Mouse (Mus musculus) ES-E14 (cell line): ENCODE results near the gene Gm11733. TPM values are rescaled to one million over a fixed set of nuclear protein-coding genes. Genes with fewer than 3 reads are reported as not detected.
A peak's percentile ranks its signal among the peaks of the same experiment; 100 is the strongest.

Experiments
- DNase-seq: peaks from one replicate; pipeline ENCODE4 v3.0.0-alpha.2; 2013; ENCODE audit warnings: low read depth, low spot score
- H3K27ac ChIP-seq: 2 replicates; pipeline ENCODE4 v1.5.1; 2012; ENCODE audit warnings: low read depth, mild to moderate bottlenecking, low read length, moderate library complexity, mixed read lengths; ENCODE audit not compliant: poor library complexity, insufficient read depth, severe bottlenecking
- H3K36me3 ChIP-seq: 2 replicates; pipeline ENCODE4 v1.6.1; 2012; ENCODE audit warnings: mild to moderate bottlenecking, low read length, moderate library complexity, mixed read lengths; ENCODE audit not compliant: control insufficient read depth, poor library complexity, insufficient read depth, severe bottlenecking
- H3K4me1 ChIP-seq, 2 experiments: fragments of 150-350 bp in 1 of 2; sonication (generic) in 1 of 2; 2 replicates each; pipeline ENCODE4 v1.6.1; 2012; ENCODE audit warnings: low read length in 2 of 2, mild to moderate bottlenecking in 1 of 2, mixed read lengths in 1 of 2; ENCODE audit not compliant: control insufficient read depth in 2 of 2, insufficient read depth in 2 of 2, poor library complexity in 1 of 2
- H3K4me3 ChIP-seq, 2 experiments: fragments of 150-350 bp in 1 of 2; sonication (generic) in 1 of 2; 2 replicates each; pipeline ENCODE4 v1.5.1; 2012; ENCODE audit warnings: low read length in 2 of 2, low read depth in 1 of 2, mild to moderate bottlenecking in 1 of 2, mixed read lengths in 1 of 2; ENCODE audit not compliant: insufficient read depth in 1 of 2, poor library complexity in 1 of 2, severe bottlenecking in 1 of 2
- H3K9ac ChIP-seq: 2 replicates; pipeline ENCODE4 v1.6.1; 2012; ENCODE audit warnings: low read depth, mild to moderate bottlenecking, low read length, mixed read lengths; ENCODE audit not compliant: poor library complexity, insufficient read depth, severe bottlenecking
- H3K9me3 ChIP-seq: fragments of 150-350 bp; sonication (generic); 2 replicates; pipeline ENCODE4 v1.6.1; 2012; ENCODE audit warnings: low read depth, mild to moderate bottlenecking, low read length; ENCODE audit not compliant: control insufficient read depth, insufficient read depth
- CHD2 ChIP-seq: IDR thresholded peaks from 2 replicates; pipeline ENCODE4 v1.6.1; 2014; ENCODE audit warnings: mild to moderate bottlenecking, low read depth, low read length, inconsistent platforms
- HCFC1 ChIP-seq: IDR thresholded peaks from 2 replicates; pipeline ENCODE4 v1.6.1; 2012; ENCODE audit warnings: low read length, inconsistent platforms, borderline replicate concordance; ENCODE audit not compliant: insufficient read depth
- MAFK ChIP-seq: IDR thresholded peaks from 2 replicates; pipeline ENCODE4 v1.6.1; 2014; ENCODE audit warnings: mild to moderate bottlenecking, low read depth, low read length, inconsistent platforms; ENCODE audit not compliant: insufficient read depth
- ZC3H11A ChIP-seq: IDR thresholded peaks from 2 replicates; pipeline ENCODE4 v1.6.1; 2012; ENCODE audit warnings: low read depth, mild to moderate bottlenecking, inconsistent platforms, low read length, borderline replicate concordance
- ZNF384 ChIP-seq: IDR thresholded peaks from 2 replicates; pipeline ENCODE4 v1.6.1; 2012; ENCODE audit warnings: low read depth, low read length, inconsistent platforms
- in situ Hi-C, 2 experiments: fragments of 600-800 bp; cut with MboI; formaldehyde crosslinking; loops; one replicate each; pipeline ENCODE4 v1.15.1; 2025; ENCODE audit warnings: low sequenced_read_pairs in 2 of 2, inconsistent platforms in 1 of 2; ENCODE audit not compliant: unreplicated experiment in 2 of 2
- total RNA-seq: library from RNA; depleted of rRNA; stranded (reverse); fragments of 300-350 nt; gene quantifications from 2 replicates; pipeline ENCODE4 v1.2.3, GENCODE M21; 2012

Gene Gm11733
- total RNA-seq, 1 experiment, result not detected

DNA sequence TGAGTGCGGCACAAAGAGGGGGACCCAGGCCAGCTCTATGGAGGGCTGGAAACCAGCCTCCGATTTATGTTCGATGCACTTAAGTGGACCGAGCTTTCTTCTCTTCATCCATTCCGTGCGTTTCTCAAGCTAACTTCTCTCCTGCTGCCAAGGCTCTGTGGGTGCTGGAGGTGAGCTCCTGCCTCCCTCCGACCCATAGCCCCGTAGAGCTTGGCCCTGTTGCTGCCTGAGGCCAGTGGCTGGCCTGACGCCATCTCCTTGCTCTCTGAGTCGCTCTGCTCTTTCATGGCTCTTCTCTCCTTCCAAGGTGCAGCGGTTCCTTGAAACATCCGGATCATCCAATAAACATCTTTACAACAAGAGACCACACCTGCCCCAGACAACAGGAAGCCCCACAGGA lies 4.4 kb upstream of the Gm11733 start:
- TF ChIP-seq HCFC1 (no peak), ZNF384 (no peak), MAFK (no peak), ZC3H11A (no peak), CHD2 (no peak)
- no peaks in the 10 kb centered on the region for H3K9me3 ChIP-seq
- H3K4me1 ChIP-seq, result peaks cover 3 to 39% of the 10 kb centered on the region in 2 experiments; a peak in 2 of 4 replicates
- peak overlapping the region; percentile 23; the same call in 1 of the 2 replicates for H3K27ac ChIP-seq
- H3K36me3 ChIP-seq, result no peaks in the 10 kb centered on the region
- peak overlapping the region; percentile 23; the same call in 1 of the 2 replicates for H3K9ac ChIP-seq
- in situ Hi-C loops, result no loop called here
- peak overlapping the region in 1 of 2 experiments; percentile 24; a peak in 1 of 4 replicates for H3K4me3 ChIP-seq
- DNase-seq, result no peak

DNA sequence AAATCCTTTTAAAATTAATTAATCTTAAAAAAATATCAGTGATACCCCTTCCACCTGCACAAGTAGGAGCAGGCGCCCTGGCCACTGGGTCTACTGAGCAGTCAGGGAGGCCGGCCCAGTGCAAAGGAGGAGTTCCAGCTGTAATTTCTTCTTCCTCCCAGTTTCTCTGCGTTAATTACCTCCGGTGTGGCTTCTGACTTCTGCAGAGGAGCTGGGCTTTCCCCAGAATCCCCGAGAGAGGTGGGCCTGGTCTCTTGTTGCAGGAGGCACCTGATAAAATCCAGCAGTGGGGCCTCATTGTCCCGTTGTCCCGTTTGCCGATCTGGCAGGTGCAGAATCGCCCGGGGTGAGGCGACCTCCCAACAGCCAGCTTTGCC lies 1.9 kb upstream of the Gm11733 start:
- no peak for DNase-seq
- H3K4me1 ChIP-seq, result peaks cover 0 to 25% of the 10 kb centered on the region in 2 experiments; a peak in 2 of 4 replicates
- H3K4me3 ChIP-seq, result peak overlapping the region; percentile 42 to 63
- H3K9me3 ChIP-seq, result no peaks in the 10 kb centered on the region
- peak overlapping the region; percentile 42; the same call in 1 of the 2 replicates for H3K9ac ChIP-seq
- no peak for TF ChIP-seq HCFC1
- no peak for TF ChIP-seq CHD2
- no peak for TF ChIP-seq MAFK
- TF ChIP-seq ZNF384, result no peak
- TF ChIP-seq ZC3H11A, result no peak
- H3K27ac ChIP-seq, result no peak overlapping the region
- in situ Hi-C loops, result no loop called here
- H3K36me3 ChIP-seq, result no peaks in the 10 kb centered on the region

DNA sequence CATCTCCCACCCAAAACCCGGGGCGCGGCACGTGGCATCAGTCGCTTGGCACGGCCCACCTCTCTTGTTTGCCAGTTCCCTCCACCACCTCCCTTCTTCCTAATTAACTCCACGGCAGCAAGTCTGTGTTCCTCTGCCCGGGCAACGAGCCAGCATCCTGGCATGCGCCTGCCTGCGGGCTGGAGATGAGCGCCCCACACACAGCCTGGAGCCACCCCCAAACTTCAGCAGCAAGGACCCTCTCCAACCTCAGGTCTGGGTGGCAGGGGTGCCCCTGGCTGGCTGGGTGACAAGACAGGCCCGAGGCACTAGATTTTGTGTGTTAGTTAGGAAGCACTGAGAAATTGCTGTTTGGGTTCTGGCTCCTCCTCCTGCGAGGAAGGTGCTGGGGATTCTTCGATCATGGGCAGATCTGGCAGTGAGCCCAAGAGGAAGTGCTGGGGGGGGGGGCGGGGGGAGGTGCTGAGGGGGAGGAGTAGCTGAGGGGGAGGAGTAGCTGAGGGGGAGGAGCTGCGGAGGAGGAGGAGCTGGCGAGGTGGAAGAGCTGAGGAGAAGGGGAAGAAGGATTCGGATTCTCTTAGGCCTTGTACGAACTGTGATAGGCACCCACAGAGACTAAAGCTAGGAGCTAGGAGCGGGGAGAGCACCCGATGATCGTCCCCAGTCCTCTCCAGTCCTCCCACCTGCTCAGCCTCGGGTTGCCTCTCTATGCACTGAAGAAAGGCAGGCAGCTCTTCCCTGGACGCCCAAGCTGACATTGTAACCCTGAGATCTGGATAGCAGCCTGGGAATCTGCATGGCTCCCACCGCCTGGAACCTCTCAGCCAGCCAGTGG lies 1.3 kb upstream of the Gm11733 start:
- Histone ChIP-seq H3K4me3 (peak overlapping the region; percentile 42 to 63), H3K9ac (peak overlapping the region; percentile 42; the same call in 1 of the 2 replicates), H3K9me3 (no peaks in the 10 kb centered on the region), H3K4me1 (peaks cover 0 to 25% of the 10 kb centered on the region in 2 experiments; a peak in 2 of 4 replicates), H3K27ac (peak overlapping the region; percentile 49), H3K36me3 (no peaks in the 10 kb centered on the region)
- DNase-seq, result peak; percentile 59
- TF ChIP-seq ZC3H11A, result no peak
- TF ChIP-seq ZNF384, result no peak
- no peak for TF ChIP-seq CHD2
- no peak for TF ChIP-seq HCFC1
- no peak for TF ChIP-seq MAFK
- in situ Hi-C loops, result no loop called here

DNA sequence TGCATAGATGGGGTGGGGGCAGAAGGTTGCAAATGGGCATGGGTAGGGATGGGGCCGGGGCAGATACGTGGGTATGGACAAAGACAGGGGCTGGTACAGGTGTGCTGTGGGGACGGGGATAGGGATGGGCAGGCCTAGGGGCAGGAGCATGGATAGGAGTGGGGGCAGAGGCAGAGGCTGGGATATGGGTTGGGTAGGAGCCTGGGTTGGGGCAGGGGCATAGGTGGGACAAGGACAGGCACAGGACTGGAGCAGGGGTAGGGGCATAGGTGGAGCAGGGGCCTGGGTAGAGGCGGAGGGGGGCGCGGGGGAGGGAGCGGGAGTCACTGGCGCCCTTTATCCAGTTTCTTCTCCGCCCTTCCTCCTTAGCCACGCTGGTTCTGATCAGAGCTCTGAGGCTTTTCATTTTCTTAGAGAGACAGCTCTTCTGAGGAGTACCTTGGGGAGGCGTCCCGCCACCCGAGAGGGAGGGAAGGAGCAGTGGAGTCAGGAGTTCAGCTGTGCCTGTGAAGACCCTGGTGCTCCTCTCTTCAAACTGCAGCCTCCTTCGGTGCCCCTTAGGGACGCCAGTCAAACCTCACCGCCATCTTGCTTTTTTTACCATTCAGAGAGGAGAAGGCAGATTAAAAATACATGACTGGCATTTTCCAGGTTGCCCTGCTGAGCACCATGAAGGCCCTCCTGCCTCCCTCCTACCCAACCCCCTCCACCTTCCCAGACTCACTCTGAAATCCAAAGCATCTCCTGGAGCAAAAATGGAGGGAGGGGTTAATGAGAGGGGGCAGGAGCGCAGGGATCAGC lies 7.4 kb downstream of the Gm11733 start:
- no peak for TF ChIP-seq ZC3H11A
- TF ChIP-seq HCFC1, result no peak
- no peak for TF ChIP-seq MAFK
- TF ChIP-seq ZNF384, result no peak
- TF ChIP-seq CHD2, result no peak
- DNase-seq, result no peak
- in situ Hi-C loops, result no loop called here
- H3K36me3 ChIP-seq, result no peaks in the 10 kb centered on the region
- H3K4me3 ChIP-seq, result peak overlapping the region; percentile 41 to 46
- no peak overlapping the region for H3K27ac ChIP-seq
- H3K9me3 ChIP-seq, result no peaks in the 10 kb centered on the region
- peaks cover 4 to 13% of the 10 kb centered on the region in 2 experiments; a peak in 2 of 4 replicates for H3K4me1 ChIP-seq
- peak overlapping the region; percentile 69 for H3K9ac ChIP-seq

DNA sequence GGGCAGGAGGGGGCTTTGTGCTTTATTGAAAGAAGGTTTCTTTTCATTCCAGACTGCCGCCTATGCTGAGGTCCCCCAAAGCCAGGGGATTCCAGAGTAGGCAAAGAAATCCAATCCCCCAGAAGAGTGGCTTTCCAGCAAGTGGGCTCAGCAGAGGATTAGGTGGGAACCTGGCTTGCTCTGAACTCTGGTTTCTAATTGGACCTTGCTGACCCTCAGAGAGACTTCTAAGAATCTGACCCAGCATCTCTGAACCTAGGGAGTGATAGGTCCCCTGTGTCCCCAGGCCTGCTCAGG lies 8.0 kb downstream of the Gm11733 start:
- peak overlapping the region; percentile 41 to 46 for H3K4me3 ChIP-seq

More for the DNA sequence above, 8.0 kb downstream of the Gm11733 start:
- Histone ChIP-seq H3K36me3 (no peaks in the 10 kb centered on the region), H3K9ac (peak overlapping the region; percentile 69; the same call in 1 of the 2 replicates), H3K27ac (no peak overlapping the region), H3K4me1 (peaks cover 4 to 13% of the 10 kb centered on the region in 2 experiments; a peak in 2 of 4 replicates), H3K9me3 (no peaks in the 10 kb centered on the region)
- in situ Hi-C loops, result no loop called here
- TF ChIP-seq CHD2 (no peak), ZC3H11A (no peak), MAFK (no peak), ZNF384 (no peak), HCFC1 (no peak)
- DNase-seq, result no peak
